Mouse (Mus musculus) heart, embryonic 15.5 days (tissue): ENCODE data around the gene Foxi2. TPM values are rescaled to one million over a fixed set of nuclear protein-coding genes. Genes with fewer than 3 reads are reported as not detected.

Experiments
- polyA plus RNA-seq: library from polyadenylated mRNA; unstranded; fragments of >200 nt; fragmentation: Nextera tagmentation; extraction: Ambion mirVana; gene quantifications from 2 replicates; pipeline ENCODE4 v1.2.1, GENCODE M21; 2015

Gene Foxi2
- polyA plus RNA-seq, 1 experiment from 2014 or later = not detected

Other genes starting within 250 kb of the Foxi2 start
- not detected in 2 replicates for gene Nps, start 151.6 kb upstream of the Foxi2 start, polyA plus RNA-seq
- gene Clrn3, start 118.3 kb downstream of the Foxi2 start, polyA plus RNA-seq = not detected in 2 replicates
- 2.1 and 4.0 TPM in 2 replicates for gene Ptpre, start 127.2 kb downstream of the Foxi2 start, polyA plus RNA-seq